Mouse (Mus musculus) C2C12 (cell line): ENCODE measurements at regions not wholly inside any gene's neighbourhood (a gene's known extent, or its start where the extent isn't known, plus 50 kb on each side); places are given as distances from the start of the nearest gene placed in this dataset.

ENCODE experiments used
- H3K27me3 ChIP-seq: one replicate; pipeline ENCODE4 v1.6.1; 2011; ENCODE audit not compliant: control insufficient read depth, insufficient read depth, insufficient read length
- H3K36me3 ChIP-seq: one replicate; pipeline ENCODE4 v1.6.1; 2011; ENCODE audit not compliant: control insufficient read depth, insufficient read depth
- H3K4me3 ChIP-seq: one replicate; pipeline ENCODE4 v1.5.1; 2011; ENCODE audit warnings: mild to moderate bottlenecking, control low read depth; ENCODE audit not compliant: poor library complexity, insufficient read depth, severe bottlenecking
- H3K79me2 ChIP-seq: one replicate; pipeline ENCODE4 v1.6.1; 2011; ENCODE audit not compliant: control insufficient read depth, insufficient read depth
- H3K79me3 ChIP-seq: one replicate; pipeline ENCODE4 v1.6.1; 2011; ENCODE audit warnings: low read depth, control low read depth
- H3ac ChIP-seq: one replicate; pipeline ENCODE3; 2011; ENCODE audit warnings: low read depth; ENCODE audit not compliant: control insufficient read depth, insufficient read length
- CEBPB ChIP-seq: IDR thresholded peaks from one replicate; pipeline ENCODE4 v1.6.1; 2011; ENCODE audit warnings: low read depth, mild to moderate bottlenecking, control low read depth, moderate library complexity
- CTCF ChIP-seq: IDR thresholded peaks from one replicate; pipeline ENCODE4 v1.5.1; 2011; ENCODE audit not compliant: control insufficient read depth, insufficient read depth, insufficient read length
- FOSL1 ChIP-seq: IDR thresholded peaks from one replicate; pipeline ENCODE4 v1.8.0; 2011; ENCODE audit warnings: mild to moderate bottlenecking, low read length; ENCODE audit not compliant: poor library complexity, insufficient read depth, severe bottlenecking
- MAX ChIP-seq: IDR thresholded peaks from one replicate; pipeline ENCODE4 v1.6.1; 2011; ENCODE audit warnings: mild to moderate bottlenecking, control low read depth
- MYOD1 ChIP-seq: IDR thresholded peaks from one replicate; pipeline ENCODE4 v1.6.1; 2011; ENCODE audit warnings: low read depth; ENCODE audit not compliant: control insufficient read depth, insufficient read length
- MYOG ChIP-seq: IDR thresholded peaks from one replicate; pipeline ENCODE4 v1.6.1; 2011; ENCODE audit not compliant: control insufficient read depth, insufficient read length; ENCODE audit errors: extremely low read depth
- USF1 ChIP-seq: IDR thresholded peaks from one replicate; pipeline ENCODE4 v1.6.1; 2011; ENCODE audit warnings: low read depth, mild to moderate bottlenecking, control low read depth, moderate library complexity

DNA sequence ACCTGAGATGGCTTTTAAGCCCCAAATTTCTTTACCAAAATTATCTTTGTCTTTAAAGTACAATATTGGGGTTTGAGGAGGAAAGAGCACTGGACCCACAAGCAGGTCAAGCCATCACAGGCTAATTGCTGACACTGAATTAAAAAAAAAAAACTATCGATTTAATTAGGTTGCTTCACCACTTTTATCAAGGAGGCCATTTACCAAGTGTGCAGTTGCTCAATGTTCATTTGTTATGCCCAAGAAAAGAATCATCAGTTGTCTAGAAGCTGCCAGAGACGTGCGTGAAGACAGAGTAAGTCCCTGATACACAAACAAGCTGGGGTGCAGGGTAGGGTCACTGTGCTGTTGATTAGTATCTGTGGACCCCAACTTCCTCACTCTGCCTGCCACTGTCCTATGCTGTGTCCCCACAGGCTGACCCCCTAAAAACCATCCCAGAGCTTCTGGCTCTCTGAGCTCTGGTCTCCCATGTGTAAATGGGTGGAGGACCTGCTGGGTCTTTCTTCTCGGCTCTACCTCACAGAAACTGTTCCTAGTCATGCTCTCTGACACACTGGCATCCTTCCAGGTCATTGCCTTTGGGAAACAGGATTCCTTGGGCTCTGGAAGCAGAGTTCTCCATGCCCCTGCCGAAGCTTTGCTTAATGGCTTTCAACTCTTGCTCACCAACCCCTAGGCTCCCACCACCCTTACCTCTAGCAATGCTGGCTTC, 116.8 kb downstream of the Dyrk2 start:
- Histone ChIP-seq H3K27me3 (no peaks in the 10 kb centered on the region), H3K79me3 (no peaks in the 10 kb centered on the region), H3K79me2 (no peaks in the 10 kb centered on the region), H3ac (no peak overlapping the region), H3K4me3 (no peak overlapping the region), H3K36me3 (no peaks in the 10 kb centered on the region)
- TF ChIP-seq USF1 (no peak), FOSL1 (no peak), MYOD1 (no peak), CTCF (no peak)

DNA sequence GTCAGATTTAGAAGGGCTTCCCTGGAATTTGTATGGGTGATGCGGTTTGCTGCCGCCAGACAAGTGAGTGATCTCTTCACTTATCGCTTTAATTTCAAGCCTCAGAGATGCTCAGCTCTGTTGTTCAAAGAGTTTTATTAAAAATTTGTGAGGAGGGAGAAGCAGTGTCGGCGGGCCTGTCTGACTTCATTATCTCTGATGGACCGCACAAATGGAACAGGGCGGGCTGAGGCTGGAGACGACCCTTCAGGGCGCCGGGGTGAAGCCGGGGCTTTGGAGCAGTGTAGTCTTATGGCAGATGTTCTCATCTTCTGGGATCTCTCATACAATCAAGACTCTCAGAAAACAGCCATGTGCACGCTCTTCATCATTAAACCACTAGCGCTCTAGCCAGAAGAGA, 115.2 kb downstream of the Dyrk2 start:
- Histone ChIP-seq H3K79me2 (no peaks in the 10 kb centered on the region), H3K79me3 (no peaks in the 10 kb centered on the region), H3K36me3 (no peaks in the 10 kb centered on the region), H3K4me3 (no peak overlapping the region), H3ac (no peak overlapping the region), H3K27me3 (no peaks in the 10 kb centered on the region)
- TF ChIP-seq USF1: no peak
- TF ChIP-seq MYOG: no peak
- TF ChIP-seq FOSL1: no peak
- no peak for TF ChIP-seq MYOD1
- no peak for TF ChIP-seq CEBPB
- no peak for TF ChIP-seq MAX
- no peak for TF ChIP-seq CTCF

DNA sequence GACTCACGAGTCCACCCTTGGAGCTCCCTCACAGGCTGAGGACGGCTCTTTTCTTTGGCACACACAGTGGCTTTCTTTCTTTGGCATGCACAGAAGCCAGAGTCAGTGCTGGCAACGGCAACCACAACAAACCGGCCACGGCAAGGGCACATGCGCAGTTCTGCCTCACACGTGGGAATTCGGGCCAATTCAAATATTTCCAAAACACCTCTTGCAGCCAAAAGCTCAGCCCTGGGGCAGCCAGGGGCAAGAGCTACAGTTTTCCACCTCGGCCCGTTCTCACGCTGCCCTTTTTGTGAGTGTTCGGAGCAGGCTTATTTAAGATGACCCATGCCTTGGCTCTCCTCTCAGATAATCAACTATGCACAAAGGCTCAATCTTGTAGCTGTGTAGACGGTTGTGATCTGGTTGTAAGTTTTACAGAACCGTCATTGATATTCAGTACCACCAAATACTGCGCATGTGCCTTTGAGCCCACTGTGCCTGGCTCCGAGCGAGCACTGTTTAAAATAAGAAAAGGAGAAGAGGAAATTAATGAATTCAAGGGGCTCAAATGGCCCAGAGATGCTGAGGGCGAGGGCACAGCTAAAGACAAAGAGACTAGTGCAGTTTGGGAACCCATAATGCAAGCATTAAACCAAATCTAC, 111.1 kb downstream of the Dyrk2 start:
- H3K79me2 ChIP-seq: no peaks in the 10 kb centered on the region
- no peaks in the 10 kb centered on the region for H3K36me3 ChIP-seq
- no peaks in the 10 kb centered on the region for H3K79me3 ChIP-seq
- H3ac ChIP-seq: no peak overlapping the region
- no peaks in the 10 kb centered on the region for H3K27me3 ChIP-seq
- TF ChIP-seq MYOG (no peak), CTCF (no peak), CEBPB (no peak), USF1 (no peak), MYOD1 (no peak), MAX (no peak)
- H3K4me3 ChIP-seq: no peak overlapping the region

DNA sequence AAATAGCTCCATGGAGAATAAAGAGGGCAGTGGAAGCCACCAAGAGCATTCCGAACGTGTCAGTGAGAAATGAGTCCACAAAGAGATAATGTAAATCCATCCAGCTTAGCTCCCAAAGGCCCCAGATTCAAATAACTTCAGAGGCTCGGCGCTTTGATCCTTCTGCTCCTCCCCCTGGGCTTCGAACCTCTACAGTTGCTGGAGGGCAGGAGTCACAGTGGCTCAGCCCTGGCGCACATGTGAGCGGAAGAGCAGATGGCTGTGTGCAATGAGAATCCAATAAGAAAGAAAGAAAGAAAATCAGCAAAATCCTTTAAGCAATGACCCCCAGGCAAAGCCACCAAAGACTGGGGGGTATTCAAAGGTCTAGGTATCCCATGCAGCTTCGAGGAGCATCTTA, 109.6 kb downstream of the Dyrk2 start:
- Histone ChIP-seq H3K36me3 (no peaks in the 10 kb centered on the region), H3ac (no peak overlapping the region), H3K79me2 (no peaks in the 10 kb centered on the region), H3K27me3 (no peaks in the 10 kb centered on the region), H3K4me3 (no peak overlapping the region), H3K79me3 (no peaks in the 10 kb centered on the region)
- TF ChIP-seq FOSL1: no peak
- TF ChIP-seq USF1: no peak
- no peak for TF ChIP-seq CEBPB
- no peak for TF ChIP-seq CTCF
- no peak for TF ChIP-seq MYOG
- no peak for TF ChIP-seq MYOD1
- TF ChIP-seq MAX: no peak

DNA sequence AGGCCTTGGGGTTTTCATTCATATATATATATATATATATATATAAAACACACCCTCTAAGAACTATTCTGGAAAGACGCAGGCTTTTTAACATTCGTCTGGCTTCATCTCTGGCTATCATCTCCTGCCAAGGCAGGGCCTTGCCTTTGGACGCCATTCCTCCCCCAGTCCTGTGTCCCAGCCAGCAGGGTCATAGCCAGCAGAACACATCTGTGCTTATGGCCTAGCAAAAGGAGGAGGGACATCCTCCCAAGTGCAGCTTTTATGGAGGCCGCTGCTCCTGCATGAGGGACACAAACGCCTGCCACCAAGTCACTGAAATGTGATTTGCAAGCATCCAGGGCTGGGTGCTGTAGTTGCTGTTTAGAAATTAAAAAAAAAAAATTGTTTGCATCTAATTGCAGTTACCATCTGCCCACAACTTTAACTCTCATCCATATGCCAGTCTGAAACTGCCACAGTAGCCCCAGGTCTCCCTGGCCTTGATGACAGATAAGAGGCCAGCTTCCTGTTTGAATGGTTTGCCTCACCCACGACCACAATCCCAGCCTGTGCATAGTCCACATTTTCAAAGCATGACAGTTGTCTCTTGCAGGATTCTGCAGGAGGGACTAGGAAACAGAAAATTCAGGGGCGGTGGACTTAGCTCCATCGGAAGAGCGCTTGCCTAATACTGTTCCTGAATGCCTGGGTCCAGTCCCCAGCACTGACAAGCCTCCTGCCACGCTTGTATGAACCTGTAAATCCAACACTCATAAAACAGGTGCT, 108.7 kb downstream of the Dyrk2 start:
- Histone ChIP-seq H3K36me3 (no peaks in the 10 kb centered on the region), H3K79me2 (no peaks in the 10 kb centered on the region), H3K79me3 (no peaks in the 10 kb centered on the region), H3K27me3 (no peaks in the 10 kb centered on the region), H3K4me3 (no peak overlapping the region), H3ac (no peak overlapping the region)
- TF ChIP-seq CTCF: no peak
- peak; percentile 30 for TF ChIP-seq MYOD1
- TF ChIP-seq MYOG: no peak
- no peak for TF ChIP-seq FOSL1
- TF ChIP-seq MAX: no peak
